In genomic region chr9:104337183-104337931, GRCm38 (mm10) we compare ENCODE assay signal across 7 mouse cellular contexts. TPM values are rescaled to one million over a fixed set of nuclear protein-coding genes. Genes with fewer than 3 reads are reported as not detected.
DNase-seq lines count a peak whose midpoint lies in the region; ATAC-seq and TF ChIP-seq lines count a peak whose summit lies in the region.

Gene Acpp, minus strand, starts transcription at chr9:104337748.

- H3K4me1 ChIP-seq in heart, embryonic 16.5 days (ENCODE audit: control insufficient read depth, insufficient read depth, low read length) = no peaks in the 10 kb centered on the region
- peaks cover 21% of the 10 kb centered on the region for H3K4me1 ChIP-seq in small intestine, adult 2 months (ENCODE audit: control insufficient read depth, insufficient read depth, insufficient read length, low read length)

- H3K4me3 ChIP-seq in heart, embryonic 16.5 days (ENCODE audit: low read length) = peak within 1 kb of the TSS; percentile 39
- peak within 1 kb of the TSS; percentile 74 for H3K4me3 ChIP-seq in small intestine, adult 2 months (ENCODE audit: low read depth, low read length)

- ATAC-seq in heart, embryonic 16.5 days (replicated peaks; ENCODE audit: extremely low read depth, insufficient read depth, low FRiP score) = no peak; the same call in 1 of the 2 replicates
- peak; percentile 78 for ATAC-seq in megakaryocyte, adult 5-6 weeks (ENCODE audit: poor library complexity, severe bottlenecking)

- 19% methylated on average over 18 of the region's 18 CpGs for WGBS in heart, embryonic 16.5 days
- WGBS in small intestine, adult 2 months = 7% methylated on average over 18 of the region's 18 CpGs

- H3K9me3 ChIP-seq in heart, embryonic 16.5 days (replicated peaks; ENCODE audit: control insufficient read depth, low read length) = no peaks in the 10 kb centered on the region

- DNase-seq in Muller cell, postnatal 12 days (ENCODE audit: inconsistent ontology term) = peak; percentile 26
- DNase-seq in c-Kit-positive CD71-positive TER-119-negative erythroid progenitor cells, embryonic 14.5 days (ENCODE audit: low read depth) = peak; percentile 40
- peak; percentile 55 for DNase-seq in kidney, postnatal 10 days
- no peak for DNase-seq in left cerebral cortex, adult 18-20 months (ENCODE audit: low spot score in 2 of 2)

- TF ChIP-seq CTCF in small intestine, adult 2 months (IDR thresholded peaks at IDR 0.05; ENCODE audit: extremely low read depth, insufficient read length, insufficient replicate concordance, low read depth, low read length) = no peak

- H3K27me3 ChIP-seq in heart, embryonic 16.5 days (ENCODE audit: control insufficient read depth, insufficient read depth, low read length) = peaks cover 2% of the 10 kb centered on the region; the same call in 1 of the 2 replicates
- H3K27me3 ChIP-seq in small intestine, adult 2 months (ENCODE audit: control insufficient read depth, insufficient read depth, low read length) = no peaks in the 10 kb centered on the region

- peak within 1 kb of the TSS; percentile 51; the same call in 1 of the 2 replicates for H3K9ac ChIP-seq in heart, embryonic 16.5 days (ENCODE audit: low read length)

- peak within 1 kb of the TSS; percentile 61 for H3K4me2 ChIP-seq in heart, embryonic 16.5 days (ENCODE audit: low read depth, low read length)

- H3K36me3 ChIP-seq in heart, embryonic 16.5 days (ENCODE audit: control insufficient read depth, insufficient read depth) = no peaks in the 10 kb centered on the region
- no peaks in the 10 kb centered on the region for H3K36me3 ChIP-seq in small intestine, adult 2 months (ENCODE audit: control insufficient read depth, insufficient read depth, low read length)

- no peak within 1 kb of the TSS for H3K27ac ChIP-seq in heart, embryonic 16.5 days (ENCODE audit: low read length)
- H3K27ac ChIP-seq in small intestine, adult 2 months (ENCODE audit: insufficient read depth, low read depth, low read length) = peak within 1 kb of the TSS; percentile 85

- TF ChIP-seq POLR2A in small intestine, adult 2 months (IDR thresholded peaks at IDR 0.05; ENCODE audit: low read depth, low read length) = peak; percentile 65; the same call in 1 of the 2 replicates

RNA-seq across cellular contexts. Expression of gene Acpp, which starts in this region (rescaled TPM):
- 0.42 and 0.85 TPM in 2 replicates for polyA plus RNA-seq in heart, embryonic 16.5 days (2015; fragmentation: Nextera tagmentation; extraction: Ambion mirVana)
- total RNA-seq in megakaryocyte, adult 5-6 weeks (2015) = 12.8 and 14.8 TPM in 2 replicates
- 10.9 and 17.7 TPM in 2 replicates for total RNA-seq in megakaryocyte, adult 5-6 weeks (2017)
- 3.5 and 10.5 TPM in 2 replicates for polyA plus RNA-seq in small intestine, adult 2 months (2012; rRNA removed)
- total RNA-seq in left cerebral cortex, adult 18-20 months (2021) = under 1 TPM; 0.14 to 0.19 TPM

Comparison
In these comparisons a context has a peak if more than half of its experiments do, and no peak if none do; other contexts are left out.
1. RNA of gene Acpp (total RNA-seq): 10.9 to 17.7 TPM in megakaryocyte, adult 5-6 weeks; 0.14 to 0.19 TPM in left cerebral cortex, adult 18-20 months; every median in the first group is over 4 times any median in the second.
2. DNase-seq: peak in Muller cell, postnatal 12 days (single experiment), c-Kit-positive CD71-positive TER-119-negative erythroid progenitor cells, embryonic 14.5 days (single experiment) and kidney, postnatal 10 days (single experiment); none in left cerebral cortex, adult 18-20 months (0 of 2).